Mouse (Mus musculus): ENCODE data around the gene Rccd1. TPM values are rescaled to one million over a fixed set of nuclear protein-coding genes. Genes with fewer than 3 reads are reported as not detected.

The Rccd1 gene
- polyA plus RNA-seq, 1 experiment from 2014 or later: 2.3 TPM

DNA sequence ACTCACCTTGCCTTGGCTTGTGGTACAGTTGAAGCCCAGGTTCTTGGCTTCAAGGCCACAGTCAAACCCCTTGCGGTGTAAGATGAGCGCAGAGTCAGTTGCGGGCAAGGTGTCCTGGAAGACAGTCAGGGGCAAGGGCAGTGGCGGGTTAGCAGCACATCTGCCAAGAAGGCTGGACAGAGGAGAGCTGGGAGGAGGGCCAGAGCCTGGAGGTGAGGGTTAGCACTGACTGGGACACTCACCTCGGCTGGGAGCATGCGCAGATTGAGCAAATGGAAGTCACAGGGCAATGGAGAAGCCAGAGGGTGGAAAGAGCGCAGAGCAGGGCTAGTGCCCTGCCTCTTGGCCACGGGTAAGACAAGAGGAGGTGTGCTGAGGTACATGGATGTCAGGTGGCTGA lies 28.7 kb upstream of the Rccd1 start:
- ATAC-seq (ENCODE audit: low read depth): no peak

DNA sequence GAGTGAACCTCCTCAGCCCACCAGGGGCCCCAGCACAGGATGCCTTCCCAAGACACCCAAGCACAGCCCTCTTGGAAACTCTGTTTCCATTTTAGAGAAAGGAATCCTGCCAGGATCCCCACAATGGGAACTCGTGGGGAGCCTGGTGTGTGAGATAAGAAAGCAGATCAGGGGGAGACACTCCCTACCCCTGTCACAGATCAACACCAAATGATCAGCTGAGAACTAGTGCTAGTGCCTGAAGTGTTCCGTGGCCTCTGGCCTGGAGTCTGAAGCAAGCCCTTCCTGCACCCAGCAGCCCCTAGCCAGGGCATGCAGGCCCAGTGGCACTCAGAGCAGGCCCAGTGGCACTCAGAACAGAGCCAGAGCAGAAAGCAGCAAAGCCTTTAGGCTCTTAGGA lies 26.6 kb upstream of the Rccd1 start:
- Histone ChIP-seq H3K36me3 (ENCODE audit: control insufficient read depth, insufficient read depth) (no peaks in the 10 kb centered on the region), H3K9me3 (replicated peaks; ENCODE audit: control insufficient read depth, low read length) (no peaks in the 10 kb centered on the region), H3K27ac (ENCODE audit: low read length) (no peak overlapping the region), H3K4me3 (ENCODE audit: low read depth, low read length) (no peak overlapping the region), H3K4me1 (ENCODE audit: control insufficient read depth, low read depth, low read length) (peaks cover 12% of the 10 kb centered on the region), H3K27me3 (ENCODE audit: control insufficient read depth, insufficient read depth, low read depth, low read length) (no peaks in the 10 kb centered on the region), H3K9ac (ENCODE audit: low read depth, low read length) (no peak overlapping the region), H3K4me2 (ENCODE audit: low read depth, low read length) (no peak overlapping the region)
- ATAC-seq (ENCODE audit: low read depth): no peak
- 23% methylated on average over 2 of the region's 2 CpGs for WGBS (ENCODE audit: insufficient replicate concordance)

More for the DNA sequence above, 28.7 kb upstream of the Rccd1 start:
- Histone ChIP-seq H3K27ac (ENCODE audit: low read length) (no peak overlapping the region), H3K36me3 (ENCODE audit: control insufficient read depth, insufficient read depth) (no peaks in the 10 kb centered on the region), H3K27me3 (ENCODE audit: control insufficient read depth, insufficient read depth, low read depth, low read length) (no peaks in the 10 kb centered on the region), H3K4me2 (ENCODE audit: low read depth, low read length) (no peak overlapping the region), H3K9ac (ENCODE audit: low read depth, low read length) (no peak overlapping the region), H3K9me3 (replicated peaks; ENCODE audit: control insufficient read depth, low read length) (no peaks in the 10 kb centered on the region), H3K4me3 (ENCODE audit: low read depth, low read length) (no peak overlapping the region), H3K4me1 (ENCODE audit: control insufficient read depth, low read depth, low read length) (peaks cover 8% of the 10 kb centered on the region)
- WGBS (ENCODE audit: insufficient replicate concordance): 82% methylated on average over 8 of the region's 8 CpGs

DNA sequence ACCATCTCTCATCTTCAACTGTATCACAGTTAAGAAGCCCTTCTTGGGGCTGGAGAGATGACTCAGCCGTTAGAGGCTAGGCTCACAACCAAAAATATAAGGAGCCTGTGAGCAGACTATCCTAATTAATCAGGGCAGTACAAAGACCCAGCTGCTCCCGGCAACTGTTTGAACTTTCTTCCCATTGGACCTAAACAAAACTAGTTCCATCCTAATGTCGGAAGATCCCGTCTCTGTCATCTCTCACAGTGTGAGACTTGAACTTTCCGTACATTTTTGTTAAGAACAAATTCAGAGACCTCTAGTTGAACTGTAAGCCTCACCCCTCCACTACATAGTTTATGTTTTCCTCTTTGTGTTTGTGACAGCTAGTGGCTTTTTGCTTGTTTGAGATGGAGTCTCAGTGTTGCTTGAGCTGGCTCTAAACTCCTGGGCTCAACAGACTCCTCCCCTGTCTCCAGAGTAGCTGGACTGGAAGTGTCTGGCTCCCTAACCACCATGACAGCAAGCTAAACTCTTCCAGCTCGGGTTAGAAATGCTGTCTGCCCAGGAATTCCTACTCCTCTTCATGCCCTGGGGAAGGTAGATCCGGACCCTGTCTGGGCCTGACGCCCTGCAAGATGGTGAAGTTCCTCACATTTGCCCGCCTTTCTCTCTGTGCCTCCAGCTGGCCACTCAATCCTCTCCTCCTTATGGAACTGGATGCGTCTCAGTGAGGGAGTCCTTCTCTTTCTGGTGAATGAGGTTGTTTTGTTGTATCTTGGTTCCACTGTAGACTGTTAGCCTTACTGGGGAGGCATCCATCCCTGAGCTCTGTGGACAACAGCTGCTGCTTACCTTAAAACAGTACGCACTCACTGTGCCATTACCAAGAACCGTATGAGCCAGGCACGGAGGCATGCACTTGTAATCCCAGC lies 23.7 kb upstream of the Rccd1 start:
- Histone ChIP-seq H3K27ac (ENCODE audit: low read length) (no peak overlapping the region), H3K4me1 (ENCODE audit: control insufficient read depth, low read depth, low read length) (peaks cover 18% of the 10 kb centered on the region), H3K36me3 (ENCODE audit: control insufficient read depth, insufficient read depth) (no peaks in the 10 kb centered on the region), H3K4me3 (ENCODE audit: low read depth, low read length) (no peak overlapping the region), H3K9me3 (replicated peaks; ENCODE audit: control insufficient read depth, low read length) (no peaks in the 10 kb centered on the region), H3K4me2 (ENCODE audit: low read depth, low read length) (no peak overlapping the region), H3K27me3 (ENCODE audit: control insufficient read depth, insufficient read depth, low read depth, low read length) (no peaks in the 10 kb centered on the region), H3K9ac (ENCODE audit: low read depth, low read length) (no peak overlapping the region)
- ATAC-seq (ENCODE audit: low read depth): no peak
- 61% methylated on average over 13 of the region's 13 CpGs for WGBS (ENCODE audit: insufficient replicate concordance)

GRCm38 (mm10) chr7:80346830-80347229 lies 22.6 kb upstream of the Rccd1 start:
- 43% methylated on average over 5 of the region's 5 CpGs for WGBS (ENCODE audit: insufficient replicate concordance)

GRCm38 (mm10) chr7:80346173-80346572 lies 21.9 kb upstream of the Rccd1 start:
- Histone ChIP-seq H3K4me1 (ENCODE audit: control insufficient read depth, low read depth, low read length) (peaks cover 27% of the 10 kb centered on the region), H3K4me2 (ENCODE audit: low read depth, low read length) (no peak overlapping the region), H3K27ac (ENCODE audit: low read length) (no peak overlapping the region), H3K9ac (ENCODE audit: low read depth, low read length) (no peak overlapping the region), H3K4me3 (ENCODE audit: low read depth, low read length) (no peak overlapping the region), H3K9me3 (replicated peaks; ENCODE audit: control insufficient read depth, low read length) (no peaks in the 10 kb centered on the region), H3K36me3 (ENCODE audit: control insufficient read depth, insufficient read depth) (no peaks in the 10 kb centered on the region), H3K27me3 (ENCODE audit: control insufficient read depth, insufficient read depth, low read depth, low read length) (no peaks in the 10 kb centered on the region)
- 71% methylated on average over 9 of the region's 9 CpGs for WGBS (ENCODE audit: insufficient replicate concordance)
- ATAC-seq (ENCODE audit: low read depth): no peak

More at GRCm38 (mm10) chr7:80346830-80347229, 22.6 kb upstream of the Rccd1 start:
- H3K4me1 ChIP-seq (ENCODE audit: control insufficient read depth, low read depth, low read length): peaks cover 24% of the 10 kb centered on the region
- no peak overlapping the region for H3K9ac ChIP-seq (ENCODE audit: low read depth, low read length)
- no peaks in the 10 kb centered on the region for H3K27me3 ChIP-seq (ENCODE audit: control insufficient read depth, insufficient read depth, low read depth, low read length)
- H3K9me3 ChIP-seq (replicated peaks; ENCODE audit: control insufficient read depth, low read length): no peaks in the 10 kb centered on the region
- no peak overlapping the region for H3K4me3 ChIP-seq (ENCODE audit: low read depth, low read length)
- ATAC-seq (ENCODE audit: low read depth): no peak
- no peak overlapping the region for H3K27ac ChIP-seq (ENCODE audit: low read length)
- H3K36me3 ChIP-seq (ENCODE audit: control insufficient read depth, insufficient read depth): no peaks in the 10 kb centered on the region
- no peak overlapping the region for H3K4me2 ChIP-seq (ENCODE audit: low read depth, low read length)

DNA sequence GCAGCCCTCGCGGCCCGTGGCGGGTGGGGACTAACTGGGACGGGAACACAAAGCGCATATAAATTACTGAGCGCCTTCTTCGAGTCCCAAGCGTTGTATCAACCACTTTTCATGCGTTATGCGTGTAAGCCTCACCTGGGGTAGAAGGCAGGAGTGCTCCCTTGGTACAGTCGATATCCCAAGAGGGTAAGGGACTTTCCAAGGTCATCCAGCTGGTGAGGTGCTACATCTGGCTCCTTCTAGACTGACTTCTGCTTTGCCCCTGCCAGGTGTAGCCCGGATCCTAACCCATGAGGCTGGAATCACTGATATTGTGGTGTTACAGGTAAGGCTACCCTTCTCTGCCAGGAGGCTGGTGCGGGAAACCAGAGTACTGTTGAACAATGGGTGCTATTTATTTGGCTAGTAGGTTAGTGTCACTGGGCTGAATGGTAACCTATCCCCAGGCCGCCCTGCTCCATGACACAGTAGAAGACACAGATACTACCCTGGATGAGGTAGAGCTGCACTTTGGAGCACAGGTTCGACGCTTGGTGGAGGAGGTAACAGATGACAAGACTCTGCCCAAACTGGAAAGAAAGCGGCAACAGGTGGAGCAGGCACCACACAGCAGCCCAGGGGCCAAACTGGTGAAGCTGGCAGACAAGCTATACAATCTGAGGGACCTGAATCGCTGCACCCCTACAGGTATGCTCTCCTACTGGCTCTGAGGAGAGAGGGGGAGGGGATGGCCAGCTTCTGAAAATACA lies 19.2 kb upstream of the Rccd1 start:
- Histone ChIP-seq H3K36me3 (ENCODE audit: control insufficient read depth, insufficient read depth) (no peaks in the 10 kb centered on the region), H3K4me3 (ENCODE audit: low read depth, low read length) (peak overlapping the region; percentile 68), H3K27me3 (ENCODE audit: control insufficient read depth, insufficient read depth, low read depth, low read length) (no peaks in the 10 kb centered on the region), H3K9me3 (replicated peaks; ENCODE audit: control insufficient read depth, low read length) (no peaks in the 10 kb centered on the region), H3K4me2 (ENCODE audit: low read depth, low read length) (peak overlapping the region; percentile 86), H3K9ac (ENCODE audit: low read depth, low read length) (peak overlapping the region; percentile 81), H3K27ac (ENCODE audit: low read length) (peak overlapping the region; percentile 51), H3K4me1 (ENCODE audit: control insufficient read depth, low read depth, low read length) (peaks cover 32% of the 10 kb centered on the region)
- ATAC-seq (ENCODE audit: low read depth): no peak
- WGBS (ENCODE audit: insufficient replicate concordance): 22% methylated on average over 19 of the region's 19 CpGs

GRCm38 (mm10) chr7:80342858-80343257 lies 18.6 kb upstream of the Rccd1 start, which contains the start of gene Hddc3:
Gene Hddc3, plus strand, starts transcription at chr7:80343104.
- Histone ChIP-seq H3K36me3 (ENCODE audit: control insufficient read depth, insufficient read depth) (no peaks in the 10 kb centered on the region), H3K27ac (ENCODE audit: low read length) (peak within 1 kb of the TSS; percentile 51), H3K9ac (ENCODE audit: low read depth, low read length) (peak within 1 kb of the TSS; percentile 81), H3K9me3 (replicated peaks; ENCODE audit: control insufficient read depth, low read length) (no peaks in the 10 kb centered on the region), H3K27me3 (ENCODE audit: control insufficient read depth, insufficient read depth, low read depth, low read length) (no peaks in the 10 kb centered on the region), H3K4me1 (ENCODE audit: control insufficient read depth, low read depth, low read length) (peaks cover 32% of the 10 kb centered on the region), H3K4me2 (ENCODE audit: low read depth, low read length) (peak within 1 kb of the TSS; percentile 86), H3K4me3 (ENCODE audit: low read depth, low read length) (peak within 1 kb of the TSS; percentile 68)
- ATAC-seq (ENCODE audit: low read depth): peak; percentile 5; the same call in 1 of the 2 replicates
- under 1% methylated on average over 25 of the region's 25 CpGs for WGBS (ENCODE audit: insufficient replicate concordance)

DNA sequence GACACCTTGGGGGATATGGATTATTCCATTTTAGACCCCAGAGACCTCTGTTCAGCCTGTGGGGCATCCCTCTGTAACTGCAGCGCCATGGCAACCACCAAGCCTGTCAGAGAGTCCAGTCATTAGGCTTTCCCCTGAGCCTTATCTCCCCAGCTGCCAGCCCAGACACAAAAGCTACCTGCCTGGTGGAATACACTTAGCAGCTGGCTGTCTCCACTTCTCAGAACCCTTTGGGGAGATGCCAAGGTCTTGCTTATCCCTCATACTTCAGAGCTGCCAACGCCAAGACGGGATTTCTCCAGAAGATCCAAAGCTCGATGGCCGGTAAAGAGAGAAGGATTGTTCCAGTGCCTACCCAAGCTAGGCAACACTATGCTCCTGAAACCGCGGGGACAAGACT lies 17.5 kb upstream of the Rccd1 start:
- 66% methylated on average over 7 of the region's 7 CpGs for WGBS (ENCODE audit: insufficient replicate concordance)
- peaks cover 29% of the 10 kb centered on the region for H3K4me1 ChIP-seq (ENCODE audit: control insufficient read depth, low read depth, low read length)

More for the DNA sequence above, 17.5 kb upstream of the Rccd1 start:
- Histone ChIP-seq H3K4me3 (ENCODE audit: low read depth, low read length) (no peak overlapping the region), H3K9ac (ENCODE audit: low read depth, low read length) (no peak overlapping the region), H3K4me2 (ENCODE audit: low read depth, low read length) (no peak overlapping the region), H3K9me3 (replicated peaks; ENCODE audit: control insufficient read depth, low read length) (no peaks in the 10 kb centered on the region), H3K27me3 (ENCODE audit: control insufficient read depth, insufficient read depth, low read depth, low read length) (no peaks in the 10 kb centered on the region), H3K27ac (ENCODE audit: low read length) (no peak overlapping the region), H3K36me3 (ENCODE audit: control insufficient read depth, insufficient read depth) (no peaks in the 10 kb centered on the region)
- ATAC-seq (ENCODE audit: low read depth): no peak
